Mouse (Mus musculus): ENCODE data around the gene Klri2. TPM values are rescaled to one million over a fixed set of nuclear protein-coding genes. Genes with fewer than 3 reads are reported as not detected.
"Not testable (repeated sequence)": the region's sequence is repeated elsewhere in the genome, so short reads cannot be mapped to it uniquely, and the experiment has no call there.

Klri2 gene
- total RNA-seq (2014; rRNA removed) (not detected in 2 replicates), polyA plus RNA-seq (2015; fragmentation: Nextera tagmentation; extraction: Ambion mirVana) (not detected in 2 replicates)

DNA sequence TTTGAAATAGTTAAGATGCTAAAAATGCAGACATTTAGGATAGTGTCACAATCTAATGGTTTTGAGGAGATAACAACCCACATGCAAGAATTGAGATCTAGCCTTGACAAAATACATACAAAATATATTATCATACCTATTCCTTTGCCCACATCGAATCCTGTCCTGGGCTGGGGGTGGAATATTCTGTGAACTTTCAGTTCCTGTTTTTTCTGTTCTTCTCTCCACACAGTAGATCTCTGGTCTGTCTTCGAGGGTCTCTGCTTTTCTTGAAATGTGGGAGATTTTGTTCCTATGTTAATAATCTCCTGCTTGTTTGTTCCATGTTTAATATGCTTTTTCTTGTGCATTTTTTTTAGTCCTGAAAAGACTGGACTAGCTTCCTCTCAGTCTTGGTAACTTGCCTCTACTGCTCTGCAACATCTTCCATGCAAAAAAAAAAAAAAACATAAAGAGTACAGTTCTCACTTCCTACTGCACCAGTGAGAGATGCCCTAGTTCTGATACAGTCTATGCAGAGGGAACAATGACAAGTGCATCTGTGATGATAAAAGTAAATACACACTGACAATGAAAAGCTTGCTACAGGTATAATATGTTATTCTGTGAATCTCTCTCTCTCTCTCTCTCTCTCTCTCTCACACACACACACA, at the start of gene Klri2:
Klri2 (minus strand) TSS at position 416 of the 653 bp plus-strand sequence.
- ATAC-seq = no peak
- 74% methylated on average over 2 of the region's 2 CpGs for WGBS

DNA sequence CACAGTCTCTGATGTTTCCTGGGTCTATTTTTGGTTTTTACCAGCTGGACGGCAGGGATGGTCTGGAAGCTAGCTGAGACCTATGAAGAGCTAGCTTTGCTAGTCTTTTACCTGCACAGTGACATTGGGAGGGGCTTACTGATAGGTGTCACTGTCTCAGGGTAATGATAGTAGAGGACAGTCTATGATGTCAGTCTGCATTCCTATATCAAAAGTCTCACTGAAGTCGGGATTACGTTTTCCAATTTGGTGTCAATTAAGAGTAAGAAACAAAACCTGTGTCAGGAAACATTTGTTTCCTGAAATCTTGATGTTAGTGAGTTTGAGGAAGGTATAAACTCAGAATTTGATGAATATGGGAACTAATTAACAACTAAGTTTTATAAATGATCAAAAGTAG, 43.9 kb upstream of the Klri2 start, which contains the start of gene Gm156:
Gm156 (minus strand) TSS at position 101 of the 400 bp plus-strand sequence.
- H3K27ac ChIP-seq; H3K9ac ChIP-seq (replicated peaks; ENCODE audit: low read length); ATAC-seq; H3K36me3 ChIP-seq (ENCODE audit: insufficient read depth, low read length); H3K4me1 ChIP-seq (ENCODE audit: insufficient read depth, low read length); H3K4me3 ChIP-seq (ENCODE audit: low read length); H3K27me3 ChIP-seq (ENCODE audit: insufficient read depth, low read length); H3K9me3 ChIP-seq (ENCODE audit: low read length); H3K4me2 ChIP-seq (ENCODE audit: low read depth, low read length); DNase-seq (ENCODE audit: low spot score): not testable (repeated sequence)
- 86% methylated on average over 3 of the region's 3 CpGs for WGBS

More for the DNA sequence above, at the start of gene Klri2:
- Histone ChIP-seq H3K27me3 (ENCODE audit: insufficient read depth, low read length) (no peaks in the 10 kb centered on the region), H3K4me3 (ENCODE audit: low read length) (no peak within 1 kb of the TSS), H3K36me3 (ENCODE audit: insufficient read depth, low read length) (no peaks in the 10 kb centered on the region), H3K4me2 (ENCODE audit: low read depth, low read length) (no peak within 1 kb of the TSS), H3K9ac (replicated peaks; ENCODE audit: low read length) (no peak within 1 kb of the TSS), H3K27ac (no peak within 1 kb of the TSS), H3K4me1 (ENCODE audit: insufficient read depth, low read length) (no peaks in the 10 kb centered on the region), H3K9me3 (ENCODE audit: low read length) (no peaks in the 10 kb centered on the region)
- no peak for TF ChIP-seq CTCF (IDR thresholded peaks at IDR 0.05; ENCODE audit: low read depth)
- DNase-seq (ENCODE audit: low spot score) = no peak

DNA sequence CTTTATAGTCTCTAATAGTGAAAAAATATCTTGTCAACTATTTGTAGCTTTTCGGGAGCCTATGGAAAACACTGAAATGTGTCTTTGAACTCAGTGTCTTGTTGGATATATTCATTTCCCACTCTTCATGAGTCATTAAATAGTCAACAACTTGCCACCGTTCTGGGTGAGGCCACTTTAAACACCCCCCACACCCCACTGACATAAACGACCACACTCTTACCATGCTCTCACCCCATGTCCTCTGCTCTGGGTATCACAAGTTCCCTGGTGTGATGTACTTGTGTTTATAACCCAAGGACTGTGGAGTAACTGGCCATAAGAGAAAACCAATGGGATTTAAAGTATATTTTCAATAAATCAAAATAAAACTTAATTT, 7.4 kb upstream of the Klri2 start:
- Histone ChIP-seq H3K9me3 (ENCODE audit: low read length) (no peaks in the 10 kb centered on the region), H3K36me3 (ENCODE audit: insufficient read depth, low read length) (no peaks in the 10 kb centered on the region), H3K4me2 (ENCODE audit: low read depth, low read length) (no peak overlapping the region), H3K9ac (replicated peaks; ENCODE audit: low read length) (no peak overlapping the region), H3K27ac (no peak overlapping the region), H3K4me3 (ENCODE audit: low read length) (no peak overlapping the region), H3K4me1 (ENCODE audit: insufficient read depth, low read length) (no peaks in the 10 kb centered on the region), H3K27me3 (ENCODE audit: insufficient read depth, low read length) (no peaks in the 10 kb centered on the region)
- DNase-seq (ENCODE audit: low spot score) (no peak), ATAC-seq (no peak)
- no peak for TF ChIP-seq CTCF (IDR thresholded peaks at IDR 0.05; ENCODE audit: low read depth)
- WGBS = 79% methylated on average over 3 of the region's 3 CpGs

DNA sequence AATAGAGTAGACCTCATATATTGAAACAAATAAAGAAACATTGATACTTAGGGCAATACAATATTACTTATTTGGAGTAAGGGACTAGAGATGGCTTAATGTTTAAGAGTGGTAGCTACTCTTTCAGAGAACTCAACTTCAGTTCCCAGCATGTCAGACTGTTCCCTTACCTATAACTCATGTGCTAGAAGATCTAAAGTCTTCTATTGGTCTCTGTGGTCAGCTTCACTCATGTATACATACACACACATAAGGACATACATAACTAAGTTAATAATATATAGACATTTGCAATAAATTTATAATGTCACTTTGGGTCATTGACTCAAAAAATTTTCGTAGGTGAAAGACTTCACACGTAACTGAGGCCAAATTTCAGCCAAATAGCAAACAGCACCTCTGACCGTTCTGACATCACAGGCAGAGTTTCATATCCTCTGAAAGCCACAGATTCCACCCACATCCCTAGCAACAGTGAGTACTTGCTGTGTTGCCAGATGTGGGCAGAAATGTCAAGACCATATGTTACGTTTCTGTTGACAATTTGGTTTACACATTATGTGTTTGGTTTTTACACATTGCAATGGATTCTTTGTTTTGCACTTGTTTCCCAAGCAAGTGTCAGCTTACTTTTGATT, 6.9 kb upstream of the Klri2 start:
- H3K9ac ChIP-seq (replicated peaks; ENCODE audit: low read length) = no peak overlapping the region
- H3K36me3 ChIP-seq (ENCODE audit: insufficient read depth, low read length) = no peaks in the 10 kb centered on the region
- no peak overlapping the region for H3K4me3 ChIP-seq (ENCODE audit: low read length)
- H3K9me3 ChIP-seq (ENCODE audit: low read length) = no peaks in the 10 kb centered on the region
- no peak for DNase-seq (ENCODE audit: low spot score)
- no peak for ATAC-seq
- no peak overlapping the region for H3K27ac ChIP-seq
- TF ChIP-seq CTCF (IDR thresholded peaks at IDR 0.05; ENCODE audit: low read depth) = no peak
- H3K4me1 ChIP-seq (ENCODE audit: insufficient read depth, low read length) = no peaks in the 10 kb centered on the region
- no peaks in the 10 kb centered on the region for H3K27me3 ChIP-seq (ENCODE audit: insufficient read depth, low read length)
- no peak overlapping the region for H3K4me2 ChIP-seq (ENCODE audit: low read depth, low read length)
- WGBS = 79% methylated on average over 4 of the region's 4 CpGs

DNA sequence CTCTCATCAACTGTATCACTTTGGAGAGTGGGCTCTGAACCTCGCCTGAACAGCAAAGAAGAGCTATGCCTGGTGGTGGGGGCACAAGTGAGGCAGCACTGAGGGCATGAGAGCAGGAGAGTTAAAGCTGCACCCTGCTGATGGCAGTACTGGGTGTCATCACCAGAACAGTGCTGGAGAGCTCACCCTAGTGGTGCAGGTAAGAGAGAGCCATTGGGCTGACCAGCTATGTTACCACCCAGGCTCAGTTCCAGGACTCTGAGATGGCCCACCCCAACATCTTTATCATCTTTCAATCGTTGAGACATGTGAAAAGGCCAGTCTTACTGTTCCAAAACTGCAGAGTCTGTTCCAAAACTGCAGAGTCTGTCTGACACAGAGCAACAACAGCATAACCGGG, 5.9 kb upstream of the Klri2 start:
- no peaks in the 10 kb centered on the region for H3K36me3 ChIP-seq (ENCODE audit: insufficient read depth, low read length)
- no peaks in the 10 kb centered on the region for H3K4me1 ChIP-seq (ENCODE audit: insufficient read depth, low read length)
- WGBS = 64% methylated on average over 3 of the region's 3 CpGs
- no peak overlapping the region for H3K4me3 ChIP-seq (ENCODE audit: low read length)
- no peak overlapping the region for H3K27ac ChIP-seq
- ATAC-seq (no peak), DNase-seq (ENCODE audit: low spot score) (no peak)
- H3K9ac ChIP-seq (replicated peaks; ENCODE audit: low read length) = no peak overlapping the region
- TF ChIP-seq CTCF (IDR thresholded peaks at IDR 0.05; ENCODE audit: low read depth) = no peak
- no peaks in the 10 kb centered on the region for H3K27me3 ChIP-seq (ENCODE audit: insufficient read depth, low read length)
- H3K4me2 ChIP-seq (ENCODE audit: low read depth, low read length) = no peak overlapping the region
- no peaks in the 10 kb centered on the region for H3K9me3 ChIP-seq (ENCODE audit: low read length)

DNA sequence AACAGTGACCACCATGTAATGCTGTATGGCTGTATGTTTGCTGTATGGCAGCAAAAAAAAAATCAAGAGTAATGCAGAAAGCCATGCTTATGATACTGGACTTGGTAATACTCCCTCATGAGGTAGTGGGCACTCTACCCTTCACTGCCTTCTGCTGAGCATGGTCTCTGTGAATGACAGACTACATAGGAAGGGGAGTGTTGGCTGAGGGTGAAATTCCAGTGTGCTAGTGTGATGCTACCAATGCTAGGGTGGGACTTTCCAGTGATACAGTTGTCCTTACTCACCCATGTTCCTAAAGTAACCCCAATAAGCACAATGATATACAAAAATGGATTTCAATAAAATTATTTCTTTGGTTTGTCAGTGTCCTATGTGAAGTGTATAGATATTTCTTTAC, 3.9 kb downstream of the Klri2 start:
- no peak overlapping the region for H3K4me3 ChIP-seq (ENCODE audit: low read length)
- no peak for DNase-seq (ENCODE audit: low spot score)
- no peaks in the 10 kb centered on the region for H3K36me3 ChIP-seq (ENCODE audit: insufficient read depth, low read length)
- H3K27me3 ChIP-seq (ENCODE audit: insufficient read depth, low read length) = no peaks in the 10 kb centered on the region
- no peak for TF ChIP-seq CTCF (IDR thresholded peaks at IDR 0.05; ENCODE audit: low read depth)
- H3K9me3 ChIP-seq (ENCODE audit: low read length) = 0 out of 2 replicates have a peak, but pooled peaks cover 2% of the 10 kb centered on the region
- H3K9ac ChIP-seq (replicated peaks; ENCODE audit: low read length) = no peak overlapping the region
- no peak overlapping the region for H3K4me2 ChIP-seq (ENCODE audit: low read depth, low read length)
- no peak for ATAC-seq
- no peak overlapping the region for H3K27ac ChIP-seq
- no peaks in the 10 kb centered on the region for H3K4me1 ChIP-seq (ENCODE audit: insufficient read depth, low read length)

DNA sequence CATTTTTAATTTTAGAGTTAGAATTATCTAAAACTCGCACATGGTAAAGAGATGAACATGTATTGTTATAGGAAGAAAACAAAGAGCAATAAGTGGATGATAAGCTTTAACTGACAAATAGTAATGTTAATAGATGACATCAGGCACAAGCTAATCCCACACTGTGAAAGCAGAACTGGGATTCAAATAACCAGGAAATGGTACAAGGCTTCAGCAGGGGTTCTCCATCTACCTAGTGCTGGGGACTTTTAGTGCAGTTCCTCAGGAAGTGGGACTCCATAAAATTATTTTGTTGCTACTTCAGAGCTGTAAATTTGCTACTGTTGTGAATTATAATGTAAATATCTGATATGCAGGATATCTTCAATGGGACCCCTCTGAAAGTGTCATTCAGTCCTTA, 13.0 kb downstream of the Klri2 start:
- H3K4me2 ChIP-seq (ENCODE audit: low read depth, low read length) = no peak overlapping the region
- H3K36me3 ChIP-seq (ENCODE audit: insufficient read depth, low read length) = no peaks in the 10 kb centered on the region
- H3K4me1 ChIP-seq (ENCODE audit: insufficient read depth, low read length) = no peaks in the 10 kb centered on the region
- no peaks in the 10 kb centered on the region for H3K9me3 ChIP-seq (ENCODE audit: low read length)
- H3K27ac ChIP-seq = no peak overlapping the region
- H3K27me3 ChIP-seq (ENCODE audit: insufficient read depth, low read length) = no peaks in the 10 kb centered on the region
- no peak overlapping the region for H3K4me3 ChIP-seq (ENCODE audit: low read length)
- no peak for TF ChIP-seq CTCF (IDR thresholded peaks at IDR 0.05; ENCODE audit: low read depth)
- ATAC-seq (no peak), DNase-seq (ENCODE audit: low spot score) (no peak)
- no peak overlapping the region for H3K9ac ChIP-seq (replicated peaks; ENCODE audit: low read length)
- WGBS = 85% methylated on average over 1 of the region's 1 CpGs
